Comparison of ENCODE assay signal across 8 mouse cellular contexts in the genomic region with DNA sequence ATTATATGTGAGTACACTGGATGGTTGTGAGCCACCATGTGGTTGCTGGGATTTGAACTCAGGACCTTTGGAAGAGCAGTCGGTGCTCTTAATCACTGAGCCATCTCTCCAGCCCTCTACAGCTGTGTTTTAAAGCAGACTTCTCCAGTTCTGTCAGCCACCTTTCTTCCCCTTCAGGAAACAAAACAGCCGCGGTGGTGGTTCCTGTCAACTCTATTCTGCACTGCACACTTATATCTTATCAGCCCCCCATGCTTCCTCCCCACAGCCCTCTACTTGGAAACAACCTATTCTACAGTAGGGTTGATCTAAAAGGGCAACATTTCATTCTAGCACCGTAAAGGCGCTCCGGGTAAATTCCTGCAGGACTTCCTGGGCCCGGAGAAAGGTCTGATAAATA. TPM values are rescaled to one million over a fixed set of nuclear protein-coding genes. Genes with fewer than 3 reads are reported as not detected.
DNase-seq lines count a peak whose midpoint lies in the region; ATAC-seq and TF ChIP-seq lines count a peak whose summit lies in the region.

No protein-coding gene starts in this region.

- no peak for ATAC-seq in erythroblast, adult 5-6 weeks (replicated peaks; ENCODE audit: low FRiP score, poor library complexity, severe bottlenecking)
- ATAC-seq in heart, postnatal 0 days (ENCODE audit: insufficient read depth, low read depth) = no peak
- ATAC-seq in liver, embryonic 15.5 days (ENCODE audit: insufficient read depth) = no peak

- H3K4me1 ChIP-seq in erythroblast, embryonic 14.5 days (ENCODE audit: control insufficient read depth) = peaks cover 14% of the 10 kb centered on the region
- H3K4me1 ChIP-seq in heart, postnatal 0 days (ENCODE audit: control insufficient read depth, insufficient read depth) = 0 out of 2 replicates have a peak, but pooled peaks cover 3% of the 10 kb centered on the region
- H3K4me1 ChIP-seq in liver, embryonic 15.5 days (replicated peaks) = peaks cover 16% of the 10 kb centered on the region

- no peak for TF ChIP-seq EP300 in heart, postnatal 0 days (IDR thresholded peaks at IDR 0.05; ENCODE audit: low read depth)

- 18% methylated on average over 7 of the region's 7 CpGs for WGBS in heart, postnatal 0 days
- 13% methylated on average over 7 of the region's 7 CpGs for WGBS in liver, embryonic 15.5 days (ENCODE audit: insufficient replicate concordance)

- peak overlapping the region; percentile 74 for H3K27ac ChIP-seq in heart, postnatal 0 days (ENCODE audit: low read depth)
- H3K27ac ChIP-seq in liver, embryonic 15.5 days (replicated peaks) = peak overlapping the region; percentile 31; the same call in 1 of the 2 replicates

- peak; percentile 63 for DNase-seq in 416B (ENCODE audit: low read depth)
- no peak for DNase-seq in heart, postnatal 0 days (ENCODE audit: low spot score)
- DNase-seq in cerebellum, adult 9-11 months = no peak
- DNase-seq in cerebellum, adult 8-10 months = no peak
- DNase-seq in gastrocnemius, postnatal 4 days (ENCODE audit: low spot score in 2 of 2) = no peak

- peak overlapping the region; percentile 68 for H3K4me2 ChIP-seq in heart, postnatal 0 days (ENCODE audit: low read depth, low read length)
- H3K4me2 ChIP-seq in liver, embryonic 15.5 days = peak overlapping the region; percentile 95

- no peak for TF ChIP-seq CTCF in heart, postnatal 0 days (IDR thresholded peaks at IDR 0.05; ENCODE audit: low read depth)

- peaks cover 4% of the 10 kb centered on the region; the same call in 1 of the 2 replicates for H3K27me3 ChIP-seq in erythroblast, embryonic 14.5 days (ENCODE audit: control insufficient read depth)
- no peaks in the 10 kb centered on the region for H3K27me3 ChIP-seq in heart, postnatal 0 days (ENCODE audit: control insufficient read depth, insufficient read depth, low read length)
- no peaks in the 10 kb centered on the region for H3K27me3 ChIP-seq in liver, embryonic 15.5 days

- H3K9ac ChIP-seq in heart, postnatal 0 days (replicated peaks; ENCODE audit: low read depth, low read length) = peak overlapping the region; percentile 65; the same call in 1 of the 2 replicates
- peak overlapping the region; percentile 80 for H3K9ac ChIP-seq in liver, embryonic 15.5 days

- peak overlapping the region; percentile 66 for H3K4me3 ChIP-seq in erythroblast, embryonic 14.5 days (replicated peaks)
- peak overlapping the region; percentile 70 for H3K4me3 ChIP-seq in heart, postnatal 0 days (ENCODE audit: low read depth, low read length)
- H3K4me3 ChIP-seq in liver, embryonic 15.5 days (replicated peaks) = peak overlapping the region; percentile 77

- peaks cover 3% of the 10 kb centered on the region for H3K9me3 ChIP-seq in erythroblast, embryonic 14.5 days (ENCODE audit: control insufficient read depth, low read length)
- no peaks in the 10 kb centered on the region for H3K9me3 ChIP-seq in heart, postnatal 0 days (replicated peaks; ENCODE audit: control insufficient read depth, low read length)
- no peaks in the 10 kb centered on the region for H3K9me3 ChIP-seq in liver, embryonic 15.5 days (replicated peaks)

- no peaks in the 10 kb centered on the region for H3K36me3 ChIP-seq in erythroblast, embryonic 14.5 days (ENCODE audit: control insufficient read depth)
- H3K36me3 ChIP-seq in heart, postnatal 0 days (replicated peaks; ENCODE audit: control insufficient read depth, insufficient read depth, low read length) = no peaks in the 10 kb centered on the region
- no peaks in the 10 kb centered on the region for H3K36me3 ChIP-seq in liver, embryonic 15.5 days (replicated peaks)

RNA-seq across cellular contexts. Expression of a gene that starts 0.7 kb away (rescaled TPM):
- 0.06 and 0.42 TPM in 2 replicates for polyA plus RNA-seq in erythroblast, embryonic 14.5 days (2012)
- not detected in 2 replicates for total RNA-seq in erythroblast, adult 5-6 weeks (2015; ENCODE audit: low replicate concordance)
- total RNA-seq in erythroblast, adult 5-6 weeks (2017; ENCODE audit: low replicate concordance) = 1.5 TPM in 1 of 2 replicates, not detected in the other
- 0.35 TPM in 1 of 2 replicates, not detected in the other for total RNA-seq in heart, postnatal 0 days (2014; rRNA removed; ENCODE audit: low replicate concordance)
- 0.51 and 0.98 TPM in 2 replicates for polyA plus RNA-seq in heart, postnatal 0 days (2015; fragmentation: Nextera tagmentation; extraction: Ambion mirVana)
- 0.16 and 0.20 TPM in 2 replicates for polyA plus RNA-seq in liver, embryonic 15.5 days (2015; fragmentation: Nextera tagmentation; extraction: Ambion mirVana)
- total RNA-seq in gastrocnemius, postnatal 4 days (2021) = under 1 TPM; 0.36 to 0.61 TPM

RNA-seq across cellular contexts. Expression of a gene that starts 14.2 kb away (rescaled TPM):
- 2.9 and 4.1 TPM in 2 replicates for polyA plus RNA-seq in erythroblast, embryonic 14.5 days (2012)
- total RNA-seq in erythroblast, adult 5-6 weeks (2015; ENCODE audit: low replicate concordance) = 5.2 and 7.7 TPM in 2 replicates
- total RNA-seq in erythroblast, adult 5-6 weeks (2017; ENCODE audit: low replicate concordance) = 5.6 and 9.9 TPM in 2 replicates
- total RNA-seq in heart, postnatal 0 days (2014; rRNA removed; ENCODE audit: low replicate concordance) = 14.0 and 29.4 TPM in 2 replicates
- 35.8 and 40.5 TPM in 2 replicates for polyA plus RNA-seq in heart, postnatal 0 days (2015; fragmentation: Nextera tagmentation; extraction: Ambion mirVana)
- polyA plus RNA-seq in liver, embryonic 15.5 days (2015; fragmentation: Nextera tagmentation; extraction: Ambion mirVana) = 25.4 and 28.3 TPM in 2 replicates
- 10 to 100 TPM; 24.4 to 24.6 TPM for total RNA-seq in gastrocnemius, postnatal 4 days (2021)

RNA-seq across cellular contexts. Expression of a gene that starts 14.2 kb away (rescaled TPM):
- 0.06 and 0.17 TPM in 2 replicates for polyA plus RNA-seq in erythroblast, embryonic 14.5 days (2012)
- 0.77 TPM in 1 of 2 replicates, not detected in the other for total RNA-seq in erythroblast, adult 5-6 weeks (2015; ENCODE audit: low replicate concordance)
- total RNA-seq in erythroblast, adult 5-6 weeks (2017; ENCODE audit: low replicate concordance) = 0.94 and 2.0 TPM in 2 replicates
- total RNA-seq in heart, postnatal 0 days (2014; rRNA removed; ENCODE audit: low replicate concordance) = 2.5 and 5.5 TPM in 2 replicates
- polyA plus RNA-seq in heart, postnatal 0 days (2015; fragmentation: Nextera tagmentation; extraction: Ambion mirVana) = 2.0 and 2.3 TPM in 2 replicates
- polyA plus RNA-seq in liver, embryonic 15.5 days (2015; fragmentation: Nextera tagmentation; extraction: Ambion mirVana) = 2.0 and 2.1 TPM in 2 replicates
- total RNA-seq in gastrocnemius, postnatal 4 days (2021) = 1 to 10 TPM; 1.7 to 1.9 TPM

RNA-seq across cellular contexts. Expression of a gene that starts 14.2 kb away (rescaled TPM):
- polyA plus RNA-seq in erythroblast, embryonic 14.5 days (2012) = 9.1 and 10.7 TPM in 2 replicates
- 21.3 and 41.8 TPM in 2 replicates for total RNA-seq in erythroblast, adult 5-6 weeks (2015; ENCODE audit: low replicate concordance)
- 29.8 and 37.1 TPM in 2 replicates for total RNA-seq in erythroblast, adult 5-6 weeks (2017; ENCODE audit: low replicate concordance)
- 26.0 and 27.2 TPM in 2 replicates for total RNA-seq in heart, postnatal 0 days (2014; rRNA removed; ENCODE audit: low replicate concordance)
- polyA plus RNA-seq in heart, postnatal 0 days (2015; fragmentation: Nextera tagmentation; extraction: Ambion mirVana) = 57.2 and 57.4 TPM in 2 replicates
- 84.7 and 85.0 TPM in 2 replicates for polyA plus RNA-seq in liver, embryonic 15.5 days (2015; fragmentation: Nextera tagmentation; extraction: Ambion mirVana)
- 10 to 100 TPM; 21.1 to 21.2 TPM for total RNA-seq in gastrocnemius, postnatal 4 days (2021)

RNA-seq across cellular contexts. Expression of a gene that starts 22.6 kb away (rescaled TPM):
- polyA plus RNA-seq in erythroblast, embryonic 14.5 days (2012) = 0.13 and 0.14 TPM in 2 replicates
- 3.8 and 12.7 TPM in 2 replicates for total RNA-seq in erythroblast, adult 5-6 weeks (2015; ENCODE audit: low replicate concordance)
- total RNA-seq in erythroblast, adult 5-6 weeks (2017; ENCODE audit: low replicate concordance) = 4.9 and 7.5 TPM in 2 replicates
- total RNA-seq in heart, postnatal 0 days (2014; rRNA removed; ENCODE audit: low replicate concordance) = 8.0 and 8.7 TPM in 2 replicates
- polyA plus RNA-seq in heart, postnatal 0 days (2015; fragmentation: Nextera tagmentation; extraction: Ambion mirVana) = 3.6 and 3.9 TPM in 2 replicates
- 4.4 and 5.6 TPM in 2 replicates for polyA plus RNA-seq in liver, embryonic 15.5 days (2015; fragmentation: Nextera tagmentation; extraction: Ambion mirVana)
- total RNA-seq in gastrocnemius, postnatal 4 days (2021) = 1 to 10 TPM; 7.9 to 8.1 TPM
